Comparison of ENCODE assay signal across 8 mouse cellular contexts in genomic region chr6:86370764-86371339, GRCm38 (mm10). TPM values are rescaled to one million over a fixed set of nuclear protein-coding genes. Genes with fewer than 3 reads are reported as not detected.
DNase-seq lines count a peak whose midpoint lies in the region; ATAC-seq and TF ChIP-seq lines count a peak whose summit lies in the region.

Gene Snrpg, plus strand, starts transcription at chr6:86371304.

- H3K27ac ChIP-seq in spleen, adult 2 months (ENCODE audit: insufficient read depth, low read length) = peak within 1 kb of the TSS; percentile 85
- peak within 1 kb of the TSS; percentile 75 for H3K27ac ChIP-seq in brown adipose tissue, adult 24 weeks (replicated peaks; ENCODE audit: low read depth, low read length)
- peak within 1 kb of the TSS; percentile 96 for H3K27ac ChIP-seq in midbrain, embryonic 14.5 days (replicated peaks; ENCODE audit: low read depth, low read length)

- H3K27me3 ChIP-seq in spleen, adult 2 months (ENCODE audit: control insufficient read depth, insufficient read depth, low read length) = no peaks in the 10 kb centered on the region
- H3K27me3 ChIP-seq in midbrain, embryonic 14.5 days (ENCODE audit: control insufficient read depth, insufficient read depth, low read length) = no peaks in the 10 kb centered on the region

- TF ChIP-seq CTCF in spleen, adult 2 months (IDR thresholded peaks at IDR 0.05; ENCODE audit: extremely low read depth, insufficient read depth, insufficient read length, insufficient replicate concordance) = no peak

- no peak for ATAC-seq in midbrain, embryonic 14.5 days (ENCODE audit: low FRiP score, low TSS enrichment)

- no peak for TF ChIP-seq POLR2A in spleen, adult 2 months (IDR thresholded peaks at IDR 0.05; ENCODE audit: low read depth, low read length)

- H3K4me2 ChIP-seq in midbrain, embryonic 14.5 days (ENCODE audit: low read length) = peak within 1 kb of the TSS; percentile 93

- 0 out of 2 replicates have a peak, but pooled peaks cover 1% of the 10 kb centered on the region for H3K36me3 ChIP-seq in spleen, adult 2 months (ENCODE audit: control insufficient read depth, insufficient read depth, low read length)
- H3K36me3 ChIP-seq in midbrain, embryonic 14.5 days (ENCODE audit: control insufficient read depth, insufficient read depth, low read length) = peaks cover 3% of the 10 kb centered on the region; the same call in 1 of the 2 replicates

- H3K4me3 ChIP-seq in spleen, adult 2 months (ENCODE audit: extremely low read depth, insufficient read depth, insufficient read length) = peak within 1 kb of the TSS; percentile 90
- H3K4me3 ChIP-seq in brown adipose tissue, adult 24 weeks (ENCODE audit: insufficient read depth, low read depth, low read length) = peak within 1 kb of the TSS; percentile 83
- peak within 1 kb of the TSS; percentile 80 for H3K4me3 ChIP-seq in midbrain, embryonic 14.5 days (replicated peaks; ENCODE audit: low read depth, low read length)

- H3K9ac ChIP-seq in midbrain, embryonic 14.5 days (replicated peaks; ENCODE audit: low read length) = peak within 1 kb of the TSS; percentile 78

- H3K9me3 ChIP-seq in midbrain, embryonic 14.5 days (ENCODE audit: control insufficient read depth, low read length) = no peaks in the 10 kb centered on the region

- H3K4me1 ChIP-seq in spleen, adult 2 months (ENCODE audit: control insufficient read depth, insufficient read depth, insufficient read length) = peaks cover 7% of the 10 kb centered on the region; the same call in 1 of the 2 replicates
- H3K4me1 ChIP-seq in brown adipose tissue, adult 24 weeks (ENCODE audit: control insufficient read depth, insufficient read depth, insufficient read length, low read length) = 0 out of 2 replicates have a peak, but pooled peaks cover 2% of the 10 kb centered on the region
- peaks cover 21% of the 10 kb centered on the region for H3K4me1 ChIP-seq in midbrain, embryonic 14.5 days (ENCODE audit: control insufficient read depth, insufficient read depth, low read length)

- DNase-seq in spleen, adult 2 months (ENCODE audit: low read depth in 1 of 2, low spot score in 2 of 2) = no peak
- no peak for DNase-seq in spleen, adult 12 weeks (ENCODE audit: low spot score)
- no peak for DNase-seq in heart, adult 8-10 months (ENCODE audit: low spot score)
- no peak for DNase-seq in layer of hippocampus, postnatal 25 days (ENCODE audit: extremely low spot score in 1 of 2, low spot score in 1 of 2)
- no peak for DNase-seq in midbrain, embryonic 14.5 days
- DNase-seq in frontal cortex, postnatal 10 days (ENCODE audit: low spot score in 2 of 2) = no peak
- no peak for DNase-seq in right cerebral cortex, postnatal 14 days

- 18% methylated on average over 15 of the region's 15 CpGs for WGBS in spleen, adult 2 months
- WGBS in midbrain, embryonic 14.5 days = 11% methylated on average over 15 of the region's 15 CpGs

RNA-seq across cellular contexts. Expression of gene Snrpg, which starts in this region (rescaled TPM):
- 31.8 and 60.7 TPM in 2 replicates for polyA plus RNA-seq in spleen, adult 2 months (2012; rRNA removed)
- 88.2 and 89.2 TPM in 2 replicates for polyA plus RNA-seq in brown adipose tissue, adult 24 weeks (2012; ENCODE audit: insufficient read depth, insufficient read length, missing spikeins)
- 10 to 100 TPM; 37.0 to 60.8 (median 40.2) TPM for total RNA-seq in heart, adult 8-10 months (2022)
- total RNA-seq in layer of hippocampus, postnatal 25 days (2021) = 10 to 100 TPM; 77.8 to 78.4 TPM
- 480 and 559 TPM in 2 replicates for polyA plus RNA-seq in midbrain, embryonic 14.5 days (2014; fragmentation: Nextera tagmentation; extraction: Ambion mirVana)
